Mouse (Mus musculus): Measurements from ENCODE around the gene Nfic.

Gene Nfic

DNA sequence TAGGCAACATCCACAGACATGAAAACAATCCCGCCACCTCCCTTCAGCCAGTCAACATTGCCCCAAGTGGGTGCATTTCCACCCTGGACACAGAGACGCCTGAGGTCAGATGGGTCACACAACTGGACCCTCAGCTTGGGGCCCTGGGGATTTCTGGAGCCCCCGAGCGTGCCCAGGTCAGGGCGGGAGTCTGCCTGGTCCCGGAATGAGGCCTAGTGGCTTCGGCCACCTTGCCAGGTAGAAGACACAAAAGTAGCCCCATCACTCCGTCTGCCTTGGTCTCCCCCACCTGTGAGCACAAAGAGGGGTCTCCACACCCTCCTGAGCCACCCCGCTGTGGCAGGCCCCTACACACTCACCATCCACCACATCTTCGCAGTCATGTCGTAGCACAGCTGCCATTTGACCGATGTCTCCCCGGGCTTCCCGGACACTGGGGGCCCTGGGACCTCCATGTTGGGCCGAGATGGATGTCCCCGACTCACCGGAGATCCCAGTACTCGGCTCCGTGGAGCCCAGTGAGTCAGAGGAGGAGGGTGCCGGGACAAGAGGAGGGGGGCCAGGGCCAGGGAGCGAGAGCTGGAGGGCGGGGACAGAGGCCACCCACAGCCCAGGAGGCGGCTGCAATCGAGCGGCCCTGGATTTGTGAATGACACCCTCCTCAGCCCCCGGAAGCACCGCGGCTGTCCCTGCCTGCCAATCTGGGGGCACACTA, at the start of gene Nfic:
Gene Nfic, minus strand, starts transcription at position 455 of the 715 bp plus-strand sequence.
- no peak for DNase-seq (ENCODE audit: low read depth, low spot score)

DNA sequence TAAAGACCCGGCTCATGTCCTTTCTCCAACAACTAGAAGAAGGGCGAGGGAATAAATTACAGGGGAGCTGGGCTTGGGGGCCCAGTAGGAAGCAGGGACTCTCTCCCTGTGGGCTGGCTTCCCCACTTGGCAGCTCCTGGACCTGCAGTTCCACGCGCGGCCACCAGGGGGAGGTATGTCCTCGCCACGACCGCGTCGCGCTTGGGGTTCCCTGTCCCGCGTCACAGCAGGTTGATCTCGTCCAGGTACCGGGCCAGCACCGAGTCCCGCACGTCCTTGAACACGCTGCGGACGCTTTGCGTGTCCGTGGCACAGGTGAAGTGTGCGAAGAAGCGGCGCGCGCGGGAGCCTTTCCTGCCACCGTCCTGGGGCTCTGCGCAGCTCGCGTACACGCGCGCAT, 47.2 kb upstream of the Nfic start:
- peak; percentile 66 for DNase-seq (ENCODE audit: low read depth, low spot score)

DNA sequence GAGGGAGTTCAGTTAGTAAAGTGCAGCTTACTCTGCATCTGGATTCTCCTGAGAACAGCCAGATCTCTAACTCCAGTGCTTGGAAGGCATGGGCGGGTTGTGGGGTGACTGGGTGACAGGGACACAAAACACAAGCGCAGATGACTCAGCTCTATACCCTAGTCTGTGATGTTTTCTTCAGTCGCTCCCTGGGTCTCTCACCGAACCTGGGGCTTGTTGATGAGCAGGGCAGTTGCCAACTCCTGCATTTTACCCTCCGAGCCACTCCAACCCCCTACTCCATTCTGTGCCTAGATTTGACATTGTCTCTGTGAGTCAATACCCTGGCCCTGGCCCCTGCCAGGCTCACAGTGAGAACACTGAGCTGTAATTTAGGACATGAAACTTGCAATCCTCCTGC, 46.4 kb upstream of the Nfic start:
- no peak for DNase-seq (ENCODE audit: low read depth, low spot score)

DNA sequence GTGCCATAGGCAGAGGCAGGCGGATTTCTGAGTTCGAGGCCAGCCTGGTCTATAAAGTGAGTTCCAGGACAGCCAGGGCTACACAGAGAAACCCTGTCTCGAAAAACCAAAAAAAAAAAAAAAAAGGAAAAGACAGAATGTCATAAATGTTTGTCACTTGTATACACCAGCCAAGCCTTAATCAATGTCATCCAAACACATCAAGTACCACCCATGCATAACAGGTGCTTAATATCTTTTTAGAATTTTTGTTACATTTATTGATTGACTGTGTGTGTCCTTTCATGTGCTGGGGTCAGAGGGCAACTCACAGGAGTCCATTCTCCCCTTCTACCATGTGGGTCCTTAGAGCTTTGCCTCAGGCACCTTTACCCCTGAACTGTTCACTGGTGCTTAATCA, 44.6 kb upstream of the Nfic start, which contains the start of gene S1pr4:
Gene S1pr4, minus strand, starts transcription at position 101 of the 400 bp plus-strand sequence.
- DNase-seq (ENCODE audit: low read depth, low spot score) = no peak

DNA sequence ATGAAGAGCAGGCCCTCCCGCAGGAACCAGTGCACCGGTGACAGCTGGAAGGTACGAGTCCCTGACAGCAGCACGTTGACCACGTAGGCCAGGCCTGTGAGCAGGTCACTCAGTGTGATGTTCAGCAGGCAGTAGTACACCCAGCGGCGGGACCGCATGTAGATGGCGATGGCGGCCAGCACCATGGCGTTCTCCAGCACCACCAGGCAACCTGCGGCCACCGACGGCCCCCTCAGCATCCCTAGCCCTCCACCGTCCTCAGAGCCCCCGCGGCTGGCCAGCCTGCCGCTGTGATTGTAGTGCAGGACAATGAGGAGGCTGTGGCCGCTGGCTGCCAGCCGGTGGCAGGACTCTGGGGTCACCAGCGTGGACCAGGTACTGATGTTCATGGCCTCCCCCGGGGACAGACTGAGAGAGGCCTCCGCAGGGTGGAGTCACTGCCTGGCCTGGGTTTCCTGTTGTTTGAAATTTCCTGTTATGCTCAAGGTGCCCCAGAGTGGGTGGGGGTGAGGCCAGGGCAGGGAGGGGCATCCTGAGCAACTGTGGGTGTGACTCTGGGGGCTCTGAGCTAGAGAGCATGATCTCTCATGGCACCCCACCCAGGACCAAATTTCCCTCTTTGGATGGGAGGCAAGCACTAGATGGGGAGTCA, 43.9 kb upstream of the Nfic start:
- no peak for DNase-seq (ENCODE audit: low read depth, low spot score)

DNA sequence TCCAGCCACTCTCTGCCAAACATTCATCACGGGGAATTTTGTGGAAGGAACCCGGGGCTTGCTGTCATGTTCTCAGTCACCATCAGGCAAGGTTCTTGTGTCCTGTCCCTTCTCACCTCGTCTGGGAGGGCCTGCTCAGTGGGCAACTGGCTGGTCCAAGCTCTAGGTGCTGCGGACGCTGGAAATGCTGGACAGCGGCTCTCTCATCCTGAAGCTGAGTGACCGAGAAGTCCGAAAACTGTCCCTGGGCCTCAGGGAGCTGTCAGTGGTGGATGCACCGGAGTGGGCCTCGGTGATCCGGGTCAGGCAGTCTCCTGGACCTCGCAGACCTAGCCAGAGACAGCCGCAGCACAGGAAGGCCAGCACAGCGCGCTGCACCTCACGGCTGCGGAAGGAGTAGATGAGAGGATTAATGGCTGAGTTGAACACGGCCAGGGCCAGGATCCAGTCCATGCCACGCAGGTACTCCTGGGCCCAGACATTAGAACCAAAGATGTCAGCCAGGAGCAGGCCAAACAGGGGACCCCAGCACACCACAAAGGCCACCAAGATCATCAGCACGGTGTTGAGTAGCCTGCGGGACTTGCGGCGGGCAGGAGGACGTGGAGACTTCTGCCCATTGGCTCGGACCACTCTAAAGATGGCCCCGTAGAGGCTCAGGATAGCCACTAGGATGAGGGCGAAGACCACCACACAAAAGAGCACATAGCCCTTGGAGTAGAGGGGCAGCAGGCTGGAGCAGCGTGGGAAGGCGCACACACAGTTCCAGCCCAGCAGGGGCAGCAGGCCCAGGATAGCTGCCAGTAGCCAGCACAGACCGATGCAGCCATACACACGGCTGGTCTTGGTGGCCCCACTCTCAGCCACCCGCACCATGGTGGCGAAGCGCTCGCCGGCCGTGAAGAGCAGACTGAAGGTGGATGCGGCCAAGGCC, 43.1 kb upstream of the Nfic start:
- DNase-seq (ENCODE audit: low read depth, low spot score) = no peak

DNA sequence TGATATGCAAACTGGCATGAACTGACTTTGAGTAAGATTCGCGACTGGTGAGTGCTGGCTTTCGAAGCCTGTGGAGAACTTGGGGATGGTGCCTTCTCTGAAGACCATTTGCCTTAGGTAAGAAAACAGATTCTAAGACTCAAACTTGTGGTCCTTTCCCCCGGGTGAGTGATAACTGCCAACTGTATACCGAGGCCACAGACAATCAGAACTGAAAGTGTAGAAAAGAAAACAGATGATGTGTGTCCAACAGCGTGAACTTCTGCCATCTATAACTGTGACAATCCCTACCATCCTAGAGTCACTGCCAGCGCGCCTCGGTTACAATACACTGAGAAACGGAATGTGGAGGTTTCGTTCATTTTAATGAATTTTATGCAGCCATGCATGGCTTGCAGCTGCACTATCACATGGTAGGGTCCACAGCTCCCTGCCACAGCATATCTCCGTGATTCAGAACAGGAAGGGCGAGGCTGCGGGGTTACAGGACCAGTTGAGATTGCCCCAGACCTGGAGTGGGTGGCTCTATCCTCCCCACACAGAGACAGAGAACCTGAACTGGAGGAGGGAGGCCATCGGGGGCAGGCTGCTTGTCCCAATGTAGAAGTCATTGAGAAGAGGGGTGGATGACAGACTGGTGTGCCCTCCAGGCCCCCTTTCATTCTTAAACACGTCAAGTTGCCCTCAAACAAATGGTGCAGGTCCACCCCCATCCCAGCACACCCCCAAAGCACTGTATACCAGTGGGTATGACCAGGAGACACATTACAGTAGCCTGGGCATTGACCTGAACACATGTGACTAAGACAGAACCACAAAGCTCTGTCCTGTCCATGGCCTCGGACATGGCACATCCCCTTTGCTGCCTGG, 42.2 kb upstream of the Nfic start:
- DNase-seq (ENCODE audit: low read depth, low spot score) = no peak

DNA sequence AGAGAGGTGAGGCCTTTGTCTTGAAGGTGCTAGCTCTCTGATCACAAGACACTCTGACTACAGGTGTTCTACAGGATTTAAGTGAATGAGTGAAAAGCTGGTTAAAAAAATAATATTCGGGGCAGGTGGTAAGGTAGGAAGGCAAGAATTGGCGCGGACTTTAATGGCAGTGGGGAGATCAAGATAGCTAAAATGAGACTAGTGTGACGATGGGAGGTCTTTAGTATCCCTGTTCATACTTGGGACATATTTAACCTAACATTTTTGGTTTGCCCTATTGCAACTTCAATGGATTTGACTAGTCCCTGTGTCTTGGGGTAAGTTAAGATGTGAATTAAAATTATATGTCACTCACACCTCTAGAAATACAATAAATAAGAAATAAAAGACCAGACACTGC, 41.5 kb upstream of the Nfic start:
- DNase-seq (ENCODE audit: low read depth, low spot score) = no peak

DNA sequence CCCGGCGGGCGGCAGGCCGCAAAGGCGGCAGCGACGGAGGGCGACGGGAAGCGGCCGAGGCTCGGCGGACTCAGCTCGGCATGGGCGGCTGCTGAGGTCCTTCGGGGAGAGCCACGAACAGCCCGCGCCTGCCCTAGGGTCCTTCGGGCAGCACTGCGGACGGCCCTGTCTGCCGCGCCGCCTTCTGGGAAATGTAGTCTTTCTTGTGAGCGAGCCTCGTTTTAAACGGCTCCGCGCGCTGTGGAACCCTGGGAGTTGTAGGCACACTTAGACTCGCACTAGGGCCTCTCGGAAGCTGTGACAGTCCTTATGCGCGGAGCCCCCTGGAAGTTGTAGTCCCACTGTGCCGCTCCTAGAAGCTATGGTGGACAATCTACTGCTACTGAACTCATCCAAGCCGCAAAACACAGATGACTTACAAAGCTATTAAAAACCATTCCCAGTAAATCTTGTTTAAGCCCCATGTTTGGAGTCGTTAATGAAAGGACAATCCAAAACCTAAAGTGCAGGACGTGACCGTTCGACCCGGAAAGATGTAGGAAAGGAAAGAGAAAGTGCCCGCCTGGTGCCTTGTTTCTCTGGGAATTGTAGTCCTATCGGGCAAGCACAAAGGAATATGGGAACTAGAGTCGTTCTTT, 40.9 kb upstream of the Nfic start, which contains the start of gene Ncln:
Gene Ncln, minus strand, starts transcription at position 129 of the 638 bp plus-strand sequence.
- peak; percentile 98 for DNase-seq (ENCODE audit: low read depth, low spot score)

DNA sequence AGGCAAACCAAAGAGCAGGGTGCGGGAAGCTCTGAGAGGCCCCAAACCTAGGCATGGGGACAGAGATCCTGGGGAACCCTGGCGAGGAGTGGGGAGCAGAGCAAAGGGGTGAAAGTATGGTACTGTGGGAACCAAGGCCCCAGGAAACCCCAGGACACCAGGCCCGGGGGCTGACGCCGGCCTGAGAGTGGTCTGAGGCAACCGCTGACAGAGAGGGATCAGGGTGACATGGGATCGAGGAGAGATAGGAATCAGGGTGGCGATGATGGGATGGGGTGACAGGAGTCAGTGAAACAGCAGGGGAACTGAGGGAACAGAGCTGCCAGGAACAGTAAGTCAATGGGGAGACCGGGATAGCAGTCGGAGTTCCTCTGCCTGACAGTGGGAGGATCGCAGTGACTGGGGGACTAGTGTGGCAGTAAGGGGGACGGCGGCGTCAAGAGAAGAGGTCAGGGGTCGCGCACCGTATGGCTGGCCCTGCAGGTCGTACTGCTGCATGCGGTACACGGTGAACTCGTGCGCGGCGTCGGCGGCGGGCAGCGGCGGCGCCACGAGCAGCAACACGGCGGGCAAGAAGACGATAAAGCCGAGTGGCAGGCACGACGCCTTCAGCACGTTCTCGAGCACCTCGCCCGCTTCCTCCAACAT, 40.3 kb upstream of the Nfic start:
- DNase-seq (ENCODE audit: low read depth, low spot score) = no peak

DNA sequence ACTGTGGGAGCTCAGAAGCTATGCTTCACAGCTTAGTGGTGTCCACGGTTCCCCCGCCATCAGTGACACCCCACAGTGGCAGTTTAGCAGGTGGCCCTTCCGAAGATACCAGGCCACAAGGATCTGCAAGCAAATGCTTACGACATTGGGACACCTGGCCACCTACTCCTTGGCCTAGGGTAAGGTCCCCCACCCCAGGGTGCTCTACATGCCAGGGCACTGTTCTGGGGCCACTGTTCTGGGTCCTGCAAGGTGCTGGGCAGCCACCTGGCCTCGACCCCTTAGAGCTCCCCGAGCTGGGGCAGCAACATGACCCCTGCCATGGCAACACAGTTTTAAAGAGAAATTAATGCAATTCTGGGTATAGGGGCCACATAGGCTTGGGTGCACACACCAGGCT, 39.7 kb upstream of the Nfic start:
- no peak for DNase-seq (ENCODE audit: low read depth, low spot score)

DNA sequence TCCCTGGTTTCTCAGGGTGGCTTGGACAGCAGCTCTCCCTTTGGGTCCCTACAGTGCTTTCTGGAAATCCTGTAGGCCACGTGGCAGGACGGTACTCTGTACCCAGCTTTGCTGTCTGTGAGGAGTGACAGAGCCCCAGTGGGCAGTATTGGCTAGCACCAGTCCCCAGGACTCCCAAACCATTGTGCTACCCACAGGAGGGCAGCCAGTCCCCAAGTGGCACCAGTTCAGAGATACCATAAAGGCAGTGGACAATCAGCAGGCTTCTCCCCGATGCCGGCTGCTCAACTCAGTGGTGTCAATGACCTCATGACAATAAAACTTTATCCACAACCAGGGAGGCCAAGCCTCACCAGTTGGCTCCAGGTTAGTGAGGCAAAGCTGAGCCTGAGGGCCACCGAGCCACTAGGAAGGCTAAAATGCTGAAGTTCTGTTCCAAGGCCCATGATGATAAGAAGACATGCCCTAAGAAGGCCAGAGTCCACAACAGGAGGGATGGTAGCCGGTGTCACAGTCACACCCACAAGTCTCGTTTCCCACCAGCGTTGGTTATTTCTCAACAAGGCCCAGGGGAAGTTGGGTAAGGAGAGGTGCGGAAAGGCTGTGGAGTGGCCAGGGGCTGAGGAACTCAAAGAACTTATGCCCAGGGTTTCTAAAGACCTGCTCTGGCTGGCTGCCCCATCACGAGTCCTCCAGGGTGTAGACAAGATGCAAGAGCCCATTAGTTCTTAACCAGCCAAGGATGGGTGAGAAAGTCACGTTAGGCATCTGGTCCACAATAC, 39.0 kb upstream of the Nfic start:
- no peak for DNase-seq (ENCODE audit: low read depth, low spot score)

DNA sequence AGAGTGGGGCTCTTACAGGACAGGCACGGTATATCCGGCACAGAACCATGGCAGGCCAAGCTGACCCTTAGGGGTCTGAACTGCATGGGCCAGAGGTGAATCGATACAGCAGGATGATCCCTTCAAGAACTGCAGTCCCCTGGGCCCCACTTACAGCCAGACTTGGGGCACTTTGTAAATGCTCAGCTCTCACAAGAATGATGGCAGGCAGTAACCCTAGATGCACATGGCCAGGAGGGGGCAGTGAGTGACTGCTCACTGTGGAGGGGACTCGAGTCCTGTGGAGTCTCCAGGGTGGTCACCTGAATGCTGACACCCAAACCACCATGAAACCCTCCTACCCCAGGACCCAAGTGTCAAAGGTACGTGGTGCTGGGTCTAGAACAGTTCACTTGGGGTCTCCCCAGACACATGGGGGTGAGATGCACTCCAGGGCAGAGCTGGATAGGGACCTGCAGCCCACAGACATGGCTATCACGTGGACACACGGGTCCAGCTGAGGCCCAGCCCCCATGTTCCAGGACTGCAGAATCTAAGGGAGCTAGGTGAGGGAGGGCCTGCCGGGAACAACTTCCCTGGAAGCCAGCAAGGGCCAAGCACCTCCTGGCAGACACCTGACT, 38.3 kb upstream of the Nfic start:
- no peak for DNase-seq (ENCODE audit: low read depth, low spot score)

DNA sequence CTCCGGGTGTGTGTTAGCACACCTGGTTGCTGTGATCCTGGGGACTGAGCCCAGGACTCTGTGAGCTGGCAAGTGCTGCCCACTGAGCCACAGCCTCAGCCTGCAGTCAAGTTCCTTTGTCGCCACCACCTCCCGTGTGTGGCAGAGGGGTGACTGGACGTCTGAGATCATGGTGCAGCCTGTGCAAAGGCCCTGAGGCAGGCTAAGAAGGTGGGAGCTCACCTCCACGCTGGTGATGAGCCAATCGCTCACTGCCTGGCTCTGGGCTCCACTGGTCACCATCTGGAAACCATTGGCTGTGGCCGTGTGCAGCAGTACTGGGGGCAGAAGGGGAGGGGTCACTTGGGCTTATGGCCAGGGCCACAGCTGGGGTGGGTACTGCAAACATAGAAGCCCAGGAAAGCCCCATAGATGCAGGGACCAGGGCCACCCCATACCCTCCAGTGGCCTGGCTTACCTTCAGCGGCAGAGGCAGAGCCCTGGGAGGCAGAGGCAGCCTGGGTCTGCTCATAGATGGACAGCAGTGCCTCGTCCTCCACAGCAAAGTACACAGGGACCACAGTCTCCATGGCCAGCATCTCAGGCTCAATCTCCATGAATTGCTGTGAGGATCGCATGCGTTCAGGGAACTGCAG, 37.3 kb upstream of the Nfic start:
- no peak for DNase-seq (ENCODE audit: low read depth, low spot score)

DNA sequence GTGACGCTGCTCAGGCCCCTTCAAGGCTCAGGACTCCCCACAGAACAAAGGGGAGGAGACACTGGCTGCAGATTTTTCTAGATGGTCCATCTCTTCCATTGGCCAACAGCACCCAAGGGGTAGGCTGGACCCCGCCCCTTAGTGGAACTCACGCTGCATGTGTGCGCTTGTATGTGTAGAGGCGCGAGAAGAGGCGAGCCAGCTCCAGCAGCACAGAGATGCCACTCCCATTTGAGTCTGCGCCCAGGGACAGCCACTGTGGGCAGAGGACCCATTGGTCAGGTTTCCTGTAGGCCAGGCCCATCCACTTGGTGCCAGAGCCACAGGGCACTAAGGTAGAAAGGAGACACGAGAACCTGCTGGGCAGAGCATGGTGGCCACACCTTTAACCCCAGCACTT, 35.6 kb upstream of the Nfic start:
- no peak for DNase-seq (ENCODE audit: low read depth, low spot score)

DNA sequence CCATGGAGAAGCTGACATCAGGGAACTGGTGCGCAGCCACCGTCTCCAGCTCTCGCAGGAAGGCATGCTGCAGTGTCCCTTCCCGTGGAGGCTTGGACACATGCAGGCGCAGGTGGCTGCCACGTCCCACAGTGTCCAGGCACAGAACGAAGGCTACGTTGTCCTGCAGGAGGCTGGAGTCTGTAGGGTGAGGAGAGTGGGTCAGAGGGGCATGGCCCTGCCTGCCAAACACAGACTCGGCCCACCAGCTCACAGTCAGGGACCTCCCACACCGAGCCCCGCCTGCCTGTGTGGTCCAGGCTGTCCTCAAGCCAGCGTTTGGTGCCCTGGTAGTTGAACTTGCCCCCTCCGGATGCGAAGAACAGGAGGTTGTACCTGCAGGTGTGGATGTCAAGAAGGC, 34.5 kb upstream of the Nfic start:
- no peak for DNase-seq (ENCODE audit: low read depth, low spot score)

DNA sequence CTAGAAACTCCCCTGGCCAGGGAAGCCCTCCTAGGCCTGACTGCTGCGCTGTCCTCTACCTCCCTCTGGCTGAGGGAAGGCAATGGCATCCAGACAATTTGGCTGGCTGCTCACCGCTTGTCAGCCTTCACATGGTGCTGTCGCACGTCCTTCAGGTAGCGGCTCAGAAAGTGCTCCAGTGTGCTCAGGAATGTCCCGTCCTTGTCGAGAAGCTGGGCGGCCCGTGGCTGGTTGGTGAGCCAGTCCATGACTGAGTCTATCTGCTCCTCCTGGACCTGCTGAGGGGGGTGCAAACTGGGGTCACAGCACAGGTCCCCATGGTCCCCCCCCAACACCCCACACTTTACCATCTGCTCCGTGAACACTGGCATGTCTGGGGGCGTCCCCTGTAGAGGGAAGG, 32.6 kb upstream of the Nfic start:
- DNase-seq (ENCODE audit: low read depth, low spot score) = no peak

DNA sequence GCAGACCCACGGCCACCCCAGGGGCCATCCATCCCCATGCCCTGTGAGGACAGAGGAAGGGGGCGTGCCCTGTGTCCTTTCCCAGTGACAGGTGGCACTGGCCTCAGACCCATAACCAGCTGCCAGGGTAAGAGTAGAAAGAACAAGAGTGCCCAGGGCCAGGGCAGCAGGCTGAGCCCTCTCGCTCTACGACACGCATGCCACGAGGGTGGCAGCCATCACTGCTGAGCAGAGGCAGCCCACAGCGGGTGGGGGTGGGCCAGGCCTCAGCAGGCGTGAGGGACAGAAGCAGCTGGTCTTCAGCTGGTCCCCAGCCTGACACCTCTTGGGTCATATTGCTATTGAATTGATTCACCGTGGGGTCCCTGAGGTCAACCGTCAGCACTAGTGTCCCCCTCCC, 31.1 kb upstream of the Nfic start:
- no peak for DNase-seq (ENCODE audit: low read depth, low spot score)

All from embryo, embryonic 11.5 days (tissue).